11 mouse cellular contexts compared by ENCODE assay signal in the genomic region with DNA sequence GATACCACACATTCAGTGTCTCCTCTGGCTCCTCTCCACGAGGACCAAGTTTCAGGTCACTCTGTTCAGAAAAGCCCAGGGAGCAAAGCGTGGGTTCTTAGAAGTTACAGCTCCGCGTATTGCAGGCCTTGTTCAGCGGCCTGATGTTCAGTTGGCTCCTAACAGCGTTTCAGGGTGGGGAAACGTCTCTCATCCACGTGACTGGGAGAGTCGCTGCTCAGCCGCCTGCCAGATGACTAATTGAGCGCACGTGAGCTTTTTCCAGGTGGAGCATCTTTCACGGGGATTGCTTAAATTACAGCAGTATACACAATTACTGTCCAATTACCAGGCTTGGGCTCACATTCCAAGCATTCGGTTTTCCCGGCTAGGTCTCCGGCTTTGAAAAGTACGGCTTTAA.
DNase-seq lines count a peak whose midpoint lies in the region; TF ChIP-seq lines count a peak whose summit lies in the region.
"Had no signal": no experiment of that assay in that cellular context is flagged by ENCODE, and none has a peak within 500 bp of the region (broad histone marks: within the 10 kb centered on the region; RNA-seq: fewer than 3 reads in every experiment).

No protein-coding gene starts in this region.

- no peak overlapping the region for H3K27ac ChIP-seq in cerebellum, adult 2 months (ENCODE audit: insufficient read depth, low read length)

- peak; percentile 42 to 50 for DNase-seq in cerebellum, postnatal 10 days
- no peak for DNase-seq in cerebellum, adult 2 months
- peak; percentile 37 to 48 for DNase-seq in left cerebral cortex, postnatal 25 days (ENCODE audit: low spot score in 2 of 2)
- DNase-seq in left cerebral cortex, adult 11 months (ENCODE audit: low spot score) = no peak
- peak; percentile 83 for DNase-seq in brain, embryonic 14.5 days (ENCODE audit: low read depth)
- DNase-seq in layer of hippocampus, postnatal 36 days = peak; percentile 22 to 33
- DNase-seq in ovary, adult 18-20 months (ENCODE audit: low spot score) = no peak
- DNase-seq in cerebellum, adult 11 months = no peak
- DNase-seq: kidney, postnatal 4 days; spleen, adult 18-20 months had no signal

- WGBS in cerebellum, adult 2 months = 40% methylated on average over 17 of the region's 17 CpGs

- intact Hi-C loops in left cerebral cortex, postnatal 25 days (cut with DNase I) = no loop called here

- no peaks in the 10 kb centered on the region; the same call in 1 of the 2 replicates for H3K27me3 ChIP-seq in cerebellum, adult 2 months (ENCODE audit: control insufficient read depth, insufficient read depth, low read length)

- no peak overlapping the region for H3K4me3 ChIP-seq in cerebellum, adult 2 months (replicated peaks; ENCODE audit: insufficient read depth, low read depth, low read length)
- H3K4me3 ChIP-seq: myocyte had no signal

- no peak for TF ChIP-seq POLR2A in cerebellum, adult 2 months (IDR thresholded peaks at IDR 0.05; ENCODE audit: borderline replicate concordance, insufficient read depth, low read length)
- TF ChIP-seq POLR2A in brain, embryonic 14.5 days (IDR thresholded peaks at IDR 0.05; ENCODE audit: borderline replicate concordance, extremely low read depth, insufficient read depth, insufficient read length, poor library complexity, severe bottlenecking) = no peak

- H3K4me1 ChIP-seq in cerebellum, adult 2 months (ENCODE audit: control insufficient read depth, insufficient read depth, low read length) = no peaks in the 10 kb centered on the region

- TF ChIP-seq CTCF in cerebellum, adult 2 months (IDR thresholded peaks at IDR 0.05; ENCODE audit: borderline replicate concordance, insufficient read depth, low read depth, low read length) = no peak
- no peak for TF ChIP-seq CTCF in brain, embryonic 14.5 days (IDR thresholded peaks at IDR 0.05; ENCODE audit: borderline replicate concordance, extremely low read depth, insufficient read depth, insufficient read length)

Comparison
In these comparisons a context has a peak if more than half of its experiments do, and no peak if none do; other contexts are left out.
1. DNase-seq: peak in cerebellum, postnatal 10 days (2 of 2), left cerebral cortex, postnatal 25 days (2 of 2), brain, embryonic 14.5 days (single experiment) and layer of hippocampus, postnatal 36 days (2 of 2); none in cerebellum, adult 2 months (0 of 2), left cerebral cortex, adult 11 months (single experiment), ovary, adult 18-20 months (single experiment) and cerebellum, adult 11 months (single experiment).